Mouse (Mus musculus) forebrain, postnatal 0 days (tissue): ENCODE results near the gene Kpna2. TPM values are rescaled to one million over a fixed set of nuclear protein-coding genes. Genes with fewer than 3 reads are reported as not detected.
"Not testable (repeated sequence)": the region's sequence is repeated elsewhere in the genome, so short reads cannot be mapped to it uniquely, and the experiment has no call there.

Source experiments
- ATAC-seq: fragments of 200-750 bp; cut with Nextera tagmentation; 2 replicates; pipeline ENCODE4 v1.8.0; 2017; ENCODE audit warnings: mild to moderate bottlenecking, moderate library complexity
- DNase-seq: peaks from one replicate; pipeline ENCODE4 v3.0.0-alpha.2; 2015
- H3K27ac ChIP-seq: fragments of 300-500 bp; sonication (generic); 2 replicates; pipeline ENCODE4 v1.5.1; 2014; ENCODE audit warnings: low read depth, mild to moderate bottlenecking, antibody characterized with exemption, low read length, moderate library complexity, mixed read lengths
- H3K27me3 ChIP-seq: fragments of 300-500 bp; sonication (generic); 2 replicates; pipeline ENCODE4 v1.6.1; 2014; ENCODE audit warnings: mild to moderate bottlenecking, low read length, mixed read lengths; ENCODE audit not compliant: insufficient read depth
- H3K36me3 ChIP-seq: fragments of 300-500 bp; sonication (generic); 2 replicates; pipeline ENCODE4 v1.6.1; 2014; ENCODE audit warnings: mild to moderate bottlenecking, moderate library complexity; ENCODE audit not compliant: insufficient read depth
- H3K4me1 ChIP-seq: fragments of 300-500 bp; sonication (generic); 2 replicates; pipeline ENCODE4 v1.6.1; 2014; ENCODE audit warnings: antibody characterized with exemption; ENCODE audit not compliant: insufficient read depth
- H3K4me2 ChIP-seq: fragments of 300-500 bp; sonication (generic); 2 replicates; pipeline ENCODE4 v1.6.1; 2014; ENCODE audit warnings: low read depth, mild to moderate bottlenecking, moderate library complexity
- H3K4me3 ChIP-seq: fragments of 300-500 bp; sonication (generic); 2 replicates; pipeline ENCODE4 v1.5.1; 2014; ENCODE audit warnings: low read depth, low read length, mixed read lengths
- H3K9ac ChIP-seq: fragments of 300-500 bp; sonication (generic); 2 replicates; pipeline ENCODE4 v1.6.1; 2014; ENCODE audit warnings: mild to moderate bottlenecking
- H3K9me3 ChIP-seq: fragments of 300-500 bp; sonication (generic); 2 replicates; pipeline ENCODE4 v1.6.1; 2016; ENCODE audit warnings: low read length
- CTCF ChIP-seq: sonication (generic); IDR thresholded peaks from 2 replicates; pipeline ENCODE4 v1.5.1; 2016; ENCODE audit warnings: antibody characterized with exemption, control low read depth, low read depth
- WGBS: fragments of 180-500 bp; shearing (Covaris S2); extraction: QIAGEN DNeasy Blood & Tissue Kit; methylation state at CpG from one replicate; pipeline ENCODE4 v1.1.7; 2014; 5-methylcytosine and 5-hydroxymethylcytosine counted together
- polyA plus RNA-seq: library from polyadenylated mRNA; unstranded; fragments of >200 nt; fragmentation: Nextera tagmentation; extraction: Ambion mirVana; gene quantifications from 2 replicates; pipeline ENCODE4 v1.2.1, GENCODE M21; 2015
- total RNA-seq: library from RNA; depleted of rRNA; stranded (reverse); fragments of >200 nt; gene quantifications from 2 replicates; pipeline ENCODE4 v1.2.3, GENCODE M21; 2014

Kpna2 gene
- total and polyA plus RNA-seq, 2 experiments from 2014 or later, result 83.5 to 100 TPM

GRCm38 (mm10) chr11:107026554-107027430 is 27.5 kb upstream of the Kpna2 start:
- Histone ChIP-seq H3K4me1 (peaks cover 7% of the 10 kb centered on the region), H3K9ac (no peak overlapping the region), H3K4me3 (peak overlapping the region; percentile 52), H3K36me3 (no peaks in the 10 kb centered on the region), H3K4me2 (peak overlapping the region; percentile 92), H3K27me3 (no peaks in the 10 kb centered on the region), H3K9me3 (no peaks in the 10 kb centered on the region), H3K27ac (no peak overlapping the region)
- no peak for ATAC-seq
- TF ChIP-seq CTCF, result no peak
- 7% methylated on average over 12 of the region's 12 CpGs for WGBS
- no peak for DNase-seq

GRCm38 (mm10) chr11:107025411-107026321 is 26.3 kb upstream of the Kpna2 start, which contains the start of gene 1810010H24Rik:
Gene 1810010H24Rik (plus strand): TSS chr11:107025681.
- ATAC-seq, result no peak
- no peaks in the 10 kb centered on the region for H3K9me3 ChIP-seq
- H3K4me2 ChIP-seq, result peak within 1 kb of the TSS; percentile 92
- peak; percentile 61 for DNase-seq
- H3K27me3 ChIP-seq, result no peaks in the 10 kb centered on the region
- TF ChIP-seq CTCF, result no peak
- H3K9ac ChIP-seq, result peak within 1 kb of the TSS; percentile 65
- peak within 1 kb of the TSS; percentile 52 for H3K4me3 ChIP-seq
- H3K27ac ChIP-seq, result peak within 1 kb of the TSS; percentile 67
- 2% methylated on average over 45 of the region's 45 CpGs for WGBS
- no peaks in the 10 kb centered on the region for H3K36me3 ChIP-seq
- H3K4me1 ChIP-seq, result peaks cover 7% of the 10 kb centered on the region

- 69% methylated on average over 4 of the region's 4 CpGs for WGBS
- H3K27me3 ChIP-seq, result no peaks in the 10 kb centered on the region
- H3K9ac ChIP-seq, result no peak overlapping the region
- ATAC-seq, result no peak
- H3K9me3 ChIP-seq, result no peaks in the 10 kb centered on the region
- DNase-seq, result no peak
- H3K4me3 ChIP-seq, result peak overlapping the region; percentile 52; the same call in 1 of the 2 replicates
- no peak overlapping the region for H3K27ac ChIP-seq
- H3K36me3 ChIP-seq, result no peaks in the 10 kb centered on the region
- peaks cover 7% of the 10 kb centered on the region for H3K4me1 ChIP-seq
- H3K4me2 ChIP-seq, result peak overlapping the region; percentile 92; the same call in 1 of the 2 replicates
- TF ChIP-seq CTCF, result no peak
Measured at GRCm38 (mm10) chr11:107024406-107024805, 25.1 kb upstream of the Kpna2 start.

- Histone ChIP-seq H3K4me3 (no peak overlapping the region), H3K9me3 (no peaks in the 10 kb centered on the region), H3K4me1 (peaks cover 7% of the 10 kb centered on the region), H3K9ac (no peak overlapping the region), H3K4me2 (no peak overlapping the region), H3K36me3 (no peaks in the 10 kb centered on the region), H3K27me3 (no peaks in the 10 kb centered on the region), H3K27ac (no peak overlapping the region)
- WGBS, result 88% methylated on average over 13 of the region's 13 CpGs
- ATAC-seq (no peak), DNase-seq (no peak)
- TF ChIP-seq CTCF, result no peak
Measured at GRCm38 (mm10) chr11:107022050-107022683, 22.8 kb upstream of the Kpna2 start.

- not testable (repeated sequence) for DNase-seq, H3K36me3 ChIP-seq, H3K9me3 ChIP-seq, ATAC-seq, H3K9ac ChIP-seq, H3K4me3 ChIP-seq, H3K27me3 ChIP-seq, H3K4me1 ChIP-seq, H3K27ac ChIP-seq, H3K4me2 ChIP-seq
- WGBS, result 89% methylated on average over 3 of the region's 5 CpGs
Measured at GRCm38 (mm10) chr11:107019722-107020121, 20.4 kb upstream of the Kpna2 start.

GRCm38 (mm10) chr11:107019318-107019717 is 20.0 kb upstream of the Kpna2 start:
- H3K9ac ChIP-seq, result no peak overlapping the region
- TF ChIP-seq CTCF, result no peak
- no peak for ATAC-seq
- H3K4me2 ChIP-seq, result no peak overlapping the region
- no peak overlapping the region for H3K27ac ChIP-seq
- 34% methylated on average over 4 of the region's 4 CpGs for WGBS
- no peaks in the 10 kb centered on the region for H3K36me3 ChIP-seq
- no peaks in the 10 kb centered on the region for H3K27me3 ChIP-seq
- H3K4me3 ChIP-seq, result no peak overlapping the region
- no peaks in the 10 kb centered on the region for H3K9me3 ChIP-seq
- no peaks in the 10 kb centered on the region for H3K4me1 ChIP-seq
- no peak for DNase-seq
